8 mouse cellular contexts compared by ENCODE assay signal in genomic region chrX:94213384-94213783, GRCm38 (mm10). TPM values are rescaled to one million over a fixed set of nuclear protein-coding genes. Genes with fewer than 3 reads are reported as not detected.
DNase-seq lines count a peak whose midpoint lies in the region; ATAC-seq and TF ChIP-seq lines count a peak whose summit lies in the region.

No protein-coding gene starts in this region.

- H3K36me3 ChIP-seq in megakaryocyte, embryonic 14.5 days (replicated peaks; ENCODE audit: low read length): peaks cover 26% of the 10 kb centered on the region
- H3K36me3 ChIP-seq in liver, embryonic 14.5 days (replicated peaks; ENCODE audit: control insufficient read depth, insufficient read depth, low read depth): peaks cover 8% of the 10 kb centered on the region

- no peak overlapping the region for H3K27ac ChIP-seq in liver, embryonic 14.5 days

- no peak for TF ChIP-seq EP300 in liver, embryonic 14.5 days (IDR thresholded peaks at IDR 0.05; ENCODE audit: low read depth)

- no peaks in the 10 kb centered on the region for H3K27me3 ChIP-seq in megakaryocyte, embryonic 14.5 days (replicated peaks)
- no peaks in the 10 kb centered on the region for H3K27me3 ChIP-seq in liver, embryonic 14.5 days (ENCODE audit: control insufficient read depth, insufficient read depth, low read length)

- no peak for DNase-seq in cerebellum, postnatal 10 days
- DNase-seq in liver, embryonic 14.5 days (ENCODE audit: low read depth in 3 of 3, low spot score in 3 of 3): no peak
- DNase-seq in urinary bladder, postnatal 25 days (ENCODE audit: low spot score): no peak
- no peak for DNase-seq in urinary bladder, adult 2 months (ENCODE audit: low spot score)

- H3K4me2 ChIP-seq in liver, embryonic 14.5 days (ENCODE audit: low read depth): peak overlapping the region; percentile 78

- whole genome bisulfite sequencing in liver, embryonic 14.5 days (ENCODE audit: insufficient replicate concordance): 7% methylated on average over 7 of the region's 7 CpGs

- TF ChIP-seq CTCF in liver, embryonic 14.5 days (IDR thresholded peaks at IDR 0.05; ENCODE audit: low read depth): no peak

- 0 out of 2 replicates have a peak, but pooled peaks have one; percentile 4 for ATAC-seq in cerebellum, adult (ENCODE audit: insufficient number of reproducible peaks, low FRiP score, low TSS enrichment)
- ATAC-seq in megakaryocyte, adult 5-6 weeks (ENCODE audit: poor library complexity, severe bottlenecking): no peak
- ATAC-seq in granulocyte monocyte progenitor cell, adult 5-6 weeks (replicated peaks; ENCODE audit: poor library complexity, severe bottlenecking): peak; percentile 13; the same call in 1 of the 2 replicates
- ATAC-seq in liver, embryonic 14.5 days (ENCODE audit: insufficient read depth): no peak

- peak overlapping the region; percentile 97 for H3K4me3 ChIP-seq in megakaryocyte, embryonic 14.5 days (replicated peaks)
- peak overlapping the region; percentile 76 to 91 for H3K4me3 ChIP-seq in liver, embryonic 14.5 days (ENCODE audit: insufficient read depth in 1 of 2, low read depth in 2 of 2, low read length in 2 of 2)

- peaks cover 12% of the 10 kb centered on the region; the same call in 1 of the 2 replicates for H3K4me1 ChIP-seq in megakaryocyte, embryonic 14.5 days
- peaks cover 0 to 5% of the 10 kb centered on the region in 2 experiments; a peak in 2 of 4 replicates for H3K4me1 ChIP-seq in liver, embryonic 14.5 days (replicated peaks; ENCODE audit: control insufficient read depth in 2 of 2, insufficient read depth in 2 of 2, low read length in 1 of 2)

- peaks cover 4% of the 10 kb centered on the region for H3K9me3 ChIP-seq in megakaryocyte, embryonic 14.5 days
- no peaks in the 10 kb centered on the region for H3K9me3 ChIP-seq in liver, embryonic 14.5 days (ENCODE audit: control insufficient read depth, low read length)

- peak overlapping the region; percentile 80; the same call in 1 of the 2 replicates for H3K9ac ChIP-seq in liver, embryonic 14.5 days (replicated peaks)

RNA-seq across cellular contexts. Expression of gene Eif2s3x, which starts 0.7 kb away (rescaled TPM):
- polyA plus RNA-seq in megakaryocyte, embryonic 14.5 days (2012; ENCODE audit: insufficient read depth, low replicate concordance): 6.4 and 12.6 TPM in 2 replicates
- 95.0 and 104 TPM in 2 replicates for total RNA-seq in megakaryocyte, adult 5-6 weeks (2015)
- total RNA-seq in megakaryocyte, adult 5-6 weeks (2017): 102 and 106 TPM in 2 replicates
- total RNA-seq in granulocyte monocyte progenitor cell, adult 5-6 weeks (2014; fragmentation: Nextera tagmentation): 148 TPM in 2 replicates
- 166 and 189 TPM in 2 replicates for total RNA-seq in granulocyte monocyte progenitor cell, adult 5-6 weeks (2017)
- polyA plus RNA-seq in liver, embryonic 14.5 days (2012; rRNA removed): 38.6 and 40.4 TPM in 2 replicates
- 38.6 and 66.1 TPM in 2 replicates for polyA plus RNA-seq in liver, embryonic 14.5 days (2014; fragmentation: Nextera tagmentation; extraction: Ambion mirVana)
- polyA plus RNA-seq in urinary bladder, adult 2 months (2012; rRNA removed): 69.7 and 82.5 TPM in 2 replicates

RNA-seq across cellular contexts. Expression of gene Klhl15, which starts 21.0 kb away (rescaled TPM):
- polyA plus RNA-seq in megakaryocyte, embryonic 14.5 days (2012; ENCODE audit: insufficient read depth, low replicate concordance): 19.9 and 25.7 TPM in 2 replicates
- total RNA-seq in megakaryocyte, adult 5-6 weeks (2015): 9.4 and 12.9 TPM in 2 replicates
- 6.9 and 7.2 TPM in 2 replicates for total RNA-seq in megakaryocyte, adult 5-6 weeks (2017)
- total RNA-seq in granulocyte monocyte progenitor cell, adult 5-6 weeks (2014; fragmentation: Nextera tagmentation): 8.2 and 15.5 TPM in 2 replicates
- 10.0 and 10.3 TPM in 2 replicates for total RNA-seq in granulocyte monocyte progenitor cell, adult 5-6 weeks (2017)
- 1.6 and 1.9 TPM in 2 replicates for polyA plus RNA-seq in liver, embryonic 14.5 days (2012; rRNA removed)
- polyA plus RNA-seq in liver, embryonic 14.5 days (2014; fragmentation: Nextera tagmentation; extraction: Ambion mirVana): 3.7 and 3.8 TPM in 2 replicates
- polyA plus RNA-seq in urinary bladder, adult 2 months (2012; rRNA removed): 3.9 and 4.5 TPM in 2 replicates

Comparison
In these comparisons a context has a peak if more than half of its experiments do, and no peak if none do; other contexts are left out.
1. ATAC-seq: peak in cerebellum, adult (single experiment) and granulocyte monocyte progenitor cell, adult 5-6 weeks (single experiment); none in megakaryocyte, adult 5-6 weeks (single experiment) and liver, embryonic 14.5 days (single experiment).